Comparison of ENCODE assay signal across 12 mouse cellular contexts in the genomic region with DNA sequence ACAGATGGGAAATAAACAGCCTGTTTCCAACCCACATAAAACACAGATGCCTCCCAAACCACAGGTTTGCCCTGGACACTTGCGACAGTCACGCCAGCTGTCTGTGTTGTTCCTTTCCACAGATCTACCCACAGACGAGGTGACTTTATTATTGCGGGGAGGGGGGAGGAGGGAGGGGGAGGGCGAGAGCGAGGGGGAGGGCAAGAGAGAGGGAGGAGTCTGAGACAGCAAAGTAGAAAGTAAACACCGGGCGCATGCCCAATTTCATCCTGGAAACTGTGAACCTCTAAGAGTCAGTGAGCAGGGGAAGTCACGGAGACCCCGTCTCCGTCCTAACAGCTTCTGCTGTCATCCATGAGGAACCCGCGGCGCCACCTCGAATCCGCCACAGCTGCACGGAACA.
DNase-seq lines count a peak whose midpoint lies in the region; ATAC-seq and TF ChIP-seq lines count a peak whose summit lies in the region.
"Had no signal": no experiment of that assay in that cellular context is flagged by ENCODE, and none has a peak within 500 bp of the region (broad histone marks: within the 10 kb centered on the region; RNA-seq: fewer than 3 reads in every experiment).

No protein-coding gene starts in this region.

- TF ChIP-seq CTCF in midbrain, postnatal 0 days (IDR thresholded peaks at IDR 0.05) = no peak

- peaks cover 4% of the 10 kb centered on the region; the same call in 1 of the 2 replicates for H3K27me3 ChIP-seq in midbrain, postnatal 0 days (ENCODE audit: insufficient read depth, low read length)
- H3K27me3 ChIP-seq: hindbrain, embryonic 13.5 days; midbrain, embryonic 15.5 days had no signal

- H3K4me3 ChIP-seq in midbrain, postnatal 0 days (ENCODE audit: low read depth, low read length) = no peak overlapping the region
- H3K4me3 ChIP-seq: hindbrain, embryonic 13.5 days; limb, embryonic 10.5 days; midbrain, embryonic 15.5 days had no signal

- ATAC-seq in granulocyte monocyte progenitor cell, adult 5-6 weeks (replicated peaks; ENCODE audit: poor library complexity, severe bottlenecking) = peak; percentile 75
- ATAC-seq in midbrain, postnatal 0 days (ENCODE audit: low FRiP score) = no peak
- ATAC-seq: midbrain, embryonic 15.5 days had no signal

- no peak overlapping the region for H3K4me2 ChIP-seq in midbrain, postnatal 0 days (ENCODE audit: low read depth, low read length, poor library complexity, severe bottlenecking)
- H3K4me2 ChIP-seq: hindbrain, embryonic 13.5 days; lung, embryonic 14.5 days; midbrain, embryonic 15.5 days had no signal

- H3K9me3 ChIP-seq in midbrain, postnatal 0 days (ENCODE audit: low read length) = no peaks in the 10 kb centered on the region
- H3K9me3 ChIP-seq: hindbrain, embryonic 13.5 days; limb, embryonic 10.5 days; midbrain, embryonic 15.5 days had no signal

- no peaks in the 10 kb centered on the region for H3K4me1 ChIP-seq in midbrain, postnatal 0 days (ENCODE audit: insufficient read depth, low read length)
- H3K4me1 ChIP-seq: limb, embryonic 10.5 days; midbrain, embryonic 15.5 days had no signal

- DNase-seq in spleen, postnatal 36 days (ENCODE audit: low spot score in 2 of 2) = peak; percentile 6 to 14
- DNase-seq in spleen, adult 12 weeks (ENCODE audit: low spot score) = no peak
- DNase-seq in naive thymus-derived CD4-positive, alpha-beta T cell, adult 2 months (ENCODE audit: low read depth) = peak; percentile 82
- DNase-seq in thymus, postnatal 4 days = peak; percentile 54
- no peak for DNase-seq in midbrain, postnatal 0 days (ENCODE audit: low spot score)
- no peak for DNase-seq in cerebellum, postnatal 36 days
- DNase-seq: kidney, adult 9 months; lung, embryonic 14.5 days had no signal

- no peak overlapping the region for H3K9ac ChIP-seq in midbrain, postnatal 0 days (replicated peaks; ENCODE audit: low read length, poor library complexity, severe bottlenecking)
- H3K9ac ChIP-seq: hindbrain, embryonic 13.5 days; lung, embryonic 14.5 days; midbrain, embryonic 15.5 days had no signal

- no peak overlapping the region for H3K27ac ChIP-seq in midbrain, postnatal 0 days (ENCODE audit: low read depth, low read length)
- H3K27ac ChIP-seq: hindbrain, embryonic 13.5 days; limb, embryonic 10.5 days; midbrain, embryonic 15.5 days had no signal

- H3K36me3 ChIP-seq in midbrain, postnatal 0 days (ENCODE audit: insufficient read depth, low read length) = no peaks in the 10 kb centered on the region
- H3K36me3 ChIP-seq: hindbrain, embryonic 13.5 days; limb, embryonic 10.5 days; midbrain, embryonic 15.5 days had no signal

- 92% methylated on average over 17 of the region's 17 CpGs for WGBS in midbrain, postnatal 0 days

Comparison
In these comparisons a context has a peak if more than half of its experiments do, and no peak if none do; other contexts are left out.
1. DNase-seq: peak in spleen, postnatal 36 days (2 of 2), naive thymus-derived CD4-positive, alpha-beta T cell, adult 2 months (single experiment) and thymus, postnatal 4 days (single experiment); none in spleen, adult 12 weeks (single experiment), midbrain, postnatal 0 days (single experiment) and cerebellum, postnatal 36 days (0 of 2).